Mouse (Mus musculus): ENCODE measurements around the gene Nrf1.

Nrf1 gene

GRCm38 (mm10) chr6:30152163-30152562 lies 104.4 kb downstream of the Nrf1 start:
- no peak for DNase-seq

- DNase-seq: no peak
Measured at GRCm38 (mm10) chr6:30152649-30153048, 104.9 kb downstream of the Nrf1 start.

GRCm38 (mm10) chr6:30153076-30153475 lies 105.3 kb downstream of the Nrf1 start:
- no peak for DNase-seq

- no peak for DNase-seq
Measured at GRCm38 (mm10) chr6:30153733-30154415, 106.1 kb downstream of the Nrf1 start.

GRCm38 (mm10) chr6:30159516-30160045 lies 111.8 kb downstream of the Nrf1 start:
- DNase-seq: no peak

GRCm38 (mm10) chr6:30160408-30160807 lies 112.6 kb downstream of the Nrf1 start:
- DNase-seq: no peak

- no peak for DNase-seq
Measured at GRCm38 (mm10) chr6:30161618-30162017, 113.8 kb downstream of the Nrf1 start.

GRCm38 (mm10) chr6:30162091-30162490 lies 114.3 kb downstream of the Nrf1 start:
- no peak for DNase-seq

- DNase-seq: no peak
Measured at GRCm38 (mm10) chr6:30166349-30166748, 118.6 kb downstream of the Nrf1 start.

- DNase-seq: no peak
Measured at GRCm38 (mm10) chr6:30167192-30167591, 119.4 kb downstream of the Nrf1 start.

- no peak for DNase-seq
Measured at GRCm38 (mm10) chr6:30168275-30168674, 120.5 kb downstream of the Nrf1 start.

- DNase-seq: no peak
Measured at GRCm38 (mm10) chr6:30169148-30169547, 121.4 kb downstream of the Nrf1 start.

- no peak for DNase-seq
Measured at GRCm38 (mm10) chr6:30171226-30171625, 123.4 kb downstream of the Nrf1 start.

- DNase-seq: no peak
Measured at GRCm38 (mm10) chr6:30171967-30172366, 124.2 kb downstream of the Nrf1 start.

GRCm38 (mm10) chr6:30172441-30172819 lies 124.6 kb downstream of the Nrf1 start:
- no peak for DNase-seq

GRCm38 (mm10) chr6:30172820-30173550 lies 125.2 kb downstream of the Nrf1 start:
- DNase-seq: no peak

- DNase-seq: no peak
Measured at GRCm38 (mm10) chr6:30173551-30174460, 126.0 kb downstream of the Nrf1 start.

GRCm38 (mm10) chr6:30174461-30175224 lies 126.9 kb downstream of the Nrf1 start:
- no peak for DNase-seq

GRCm38 (mm10) chr6:30175225-30175917 lies 127.6 kb downstream of the Nrf1 start:
- DNase-seq: no peak

GRCm38 (mm10) chr6:30175918-30176421 lies 128.2 kb downstream of the Nrf1 start:
- no peak for DNase-seq

- no peak for DNase-seq
Measured at GRCm38 (mm10) chr6:30176496-30176895, 128.7 kb downstream of the Nrf1 start.

GRCm38 (mm10) chr6:30177305-30177704 lies 129.5 kb downstream of the Nrf1 start:
- no peak for DNase-seq

Data from right cerebral cortex, postnatal 4 days (tissue).